Mouse (Mus musculus) kidney, postnatal 25 days (tissue): ENCODE measurements around the gene Def6.

Source experiments
- DNase-seq, 2 experiments: peaks; one replicate each; pipeline ENCODE4 v3.0.0; 2021; ENCODE audit warnings: mixed read lengths in 2 of 2

The Def6 gene

GRCm38 (mm10) chr17:28277721-28278120 lies 70.1 kb downstream of the Def6 start:
- no peak for DNase-seq

GRCm38 (mm10) chr17:28278156-28278555 lies 70.6 kb downstream of the Def6 start:
- no peak for DNase-seq
